Mouse (Mus musculus) right cerebral cortex, postnatal 14 days (tissue): ENCODE results near the gene Gcgr.
"Not testable (repeated sequence)": the region's sequence is repeated elsewhere in the genome, so short reads cannot be mapped to it uniquely, and the experiment has no call there.

ENCODE experiments used
- DNase-seq: peaks from one replicate; pipeline ENCODE4 v3.0.0; 2022

Gcgr gene

GRCm38 (mm10) chr11:120539285-120540014, 9.0 kb downstream of the Gcgr start:
- no peak for DNase-seq

DNA sequence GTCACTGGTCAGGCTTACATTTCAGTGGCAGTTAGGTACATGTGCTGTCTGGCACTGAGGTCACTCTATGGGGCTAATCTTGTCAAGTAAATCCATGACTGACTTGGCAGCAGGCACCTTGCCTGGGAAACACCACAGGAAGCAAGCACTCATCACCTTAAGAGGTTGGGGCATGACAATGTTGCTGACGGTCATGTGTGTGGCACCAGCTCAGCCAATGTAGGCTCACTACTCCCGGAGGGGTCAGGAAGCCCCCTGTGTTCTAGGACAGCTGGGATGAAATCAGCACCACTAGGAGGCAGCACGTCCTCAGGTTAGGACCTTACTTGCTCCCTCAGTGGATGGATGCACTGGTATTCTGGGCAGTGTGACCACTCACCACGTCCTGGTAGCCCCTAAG, 11.4 kb downstream of the Gcgr start:
- no peak for DNase-seq

GRCm38 (mm10) chr11:120542376-120542775, 11.9 kb downstream of the Gcgr start:
- no peak for DNase-seq

GRCm38 (mm10) chr11:120545964-120546363, 15.5 kb downstream of the Gcgr start:
- DNase-seq: no peak

DNA sequence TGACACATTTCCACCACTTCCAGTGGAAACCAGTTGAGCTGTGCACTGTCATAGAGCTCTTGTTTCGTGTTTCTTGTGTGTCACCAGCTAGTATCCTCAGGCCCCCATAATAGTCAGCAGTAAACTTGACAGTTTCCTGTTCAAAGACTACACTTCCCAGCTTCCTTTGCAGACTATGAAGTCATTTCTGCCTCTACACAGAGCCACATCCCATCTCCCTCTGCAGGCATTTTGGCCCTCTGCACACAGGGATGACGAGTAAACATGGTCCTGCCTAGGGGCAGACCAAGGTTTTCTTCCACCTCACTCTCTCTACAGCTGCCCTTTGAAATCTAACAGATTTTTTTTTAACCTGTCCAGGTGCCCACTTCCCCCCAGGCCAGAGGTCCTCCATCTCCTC, 17.0 kb downstream of the Gcgr start:
- DNase-seq: no peak

GRCm38 (mm10) chr11:120548214-120548613, 17.7 kb downstream of the Gcgr start:
- no peak for DNase-seq

- DNase-seq: no peak
These were observed 18.3 kb downstream of the Gcgr start for GRCm38 (mm10) chr11:120548786-120549167.

- peak; percentile 96 for DNase-seq
These were observed 18.9 kb downstream of the Gcgr start, which contains the start of gene Mcrip1 for GRCm38 (mm10) chr11:120549168-120549945. Mcrip1 (minus strand) TSS chr11:120549727.

DNA sequence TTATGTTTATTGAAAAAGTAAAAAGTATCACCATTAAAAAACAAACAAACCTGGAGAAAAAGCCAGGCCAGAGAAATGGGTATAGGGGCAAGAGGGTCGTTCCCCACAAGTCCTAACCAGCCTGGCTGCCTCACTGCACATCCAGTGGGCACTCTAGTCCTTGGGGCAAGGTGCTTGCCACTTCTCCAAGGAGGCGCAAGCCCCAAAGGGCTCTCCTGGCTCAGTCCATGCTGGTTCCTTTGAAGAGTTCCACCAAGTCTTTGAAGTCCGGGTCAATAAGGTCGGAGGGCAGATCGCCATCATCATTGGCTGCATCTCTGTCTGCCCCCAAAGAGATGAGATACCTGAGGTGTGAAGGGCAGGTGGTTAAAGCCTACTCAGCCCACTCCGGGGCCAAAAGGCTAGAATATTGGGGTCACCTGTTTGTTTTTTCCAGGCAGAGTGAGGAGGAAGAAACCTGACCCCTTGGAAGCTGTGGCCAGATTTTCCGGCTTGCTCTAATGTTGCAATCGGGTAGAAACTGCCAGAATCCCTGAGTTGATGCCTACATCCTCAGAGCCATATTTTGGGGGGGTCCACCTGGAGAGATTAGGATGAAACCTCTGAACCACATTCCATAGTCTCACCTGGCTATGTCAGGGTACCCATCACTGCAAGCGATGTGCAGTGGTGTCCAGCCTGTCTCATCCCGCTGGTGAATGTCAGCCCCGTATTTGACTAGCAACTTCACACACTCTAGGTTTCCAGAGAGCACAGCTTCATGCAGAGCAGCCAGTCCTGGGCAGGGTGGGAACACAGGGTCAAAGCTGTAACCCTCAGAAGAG, 19.7 kb downstream of the Gcgr start:
- no peak for DNase-seq

DNA sequence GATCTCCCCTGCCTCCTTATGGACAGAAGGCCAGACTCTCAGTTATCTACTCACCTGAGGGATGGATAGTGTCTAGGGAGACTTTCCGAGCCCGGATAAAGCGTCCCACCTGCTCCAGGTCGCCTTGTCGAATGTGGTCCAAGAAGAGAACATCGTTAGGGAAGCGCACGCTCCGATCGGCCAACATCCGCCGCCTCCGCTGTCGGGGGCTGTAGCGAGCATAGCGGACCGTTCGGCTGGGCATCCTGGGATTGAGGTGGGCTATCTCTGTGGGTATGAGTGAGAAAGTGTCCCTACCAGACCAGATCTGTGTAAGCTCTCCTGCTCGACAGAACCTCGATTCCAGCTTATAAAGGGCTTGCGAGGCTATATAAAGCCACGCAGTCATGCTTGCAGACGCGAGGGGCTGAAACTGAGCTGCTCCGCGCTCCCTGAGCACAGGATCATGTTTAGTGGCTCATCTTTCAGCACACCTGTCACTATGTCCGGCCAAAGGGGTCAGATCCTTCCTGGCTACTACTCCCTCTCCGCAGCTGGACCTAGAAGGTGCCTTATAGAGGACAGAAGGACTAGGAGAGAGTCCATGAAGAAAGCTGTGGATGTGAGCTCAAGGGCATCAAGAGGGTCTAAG, 20.4 kb downstream of the Gcgr start, which contains the start of gene Ppp1r27:
TSS of gene Ppp1r27 (minus strand) at position 323 of the 631 bp plus-strand sequence.
- no peak for DNase-seq

DNA sequence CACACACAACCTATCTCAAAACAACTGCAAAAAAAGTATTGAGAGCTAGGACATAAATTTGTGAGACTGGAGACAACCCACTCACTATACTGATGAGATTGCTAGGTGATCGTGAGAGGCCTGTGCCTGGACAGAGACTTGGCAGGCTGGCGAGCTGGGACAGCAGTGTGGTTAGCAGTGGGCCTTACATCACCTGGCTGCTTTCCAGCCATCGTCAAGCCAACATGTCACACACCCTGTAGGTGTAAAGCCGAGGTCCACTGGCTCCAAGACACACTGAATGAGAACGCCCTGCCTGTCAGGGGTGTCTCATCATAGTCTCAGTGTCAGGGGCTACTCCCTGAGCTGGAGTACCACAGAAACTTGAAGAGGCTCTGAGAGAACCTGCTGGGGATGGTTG, 22.2 kb downstream of the Gcgr start:
- no peak for DNase-seq

GRCm38 (mm10) chr11:120554834-120555233, 24.3 kb downstream of the Gcgr start:
- no peak for DNase-seq

DNA sequence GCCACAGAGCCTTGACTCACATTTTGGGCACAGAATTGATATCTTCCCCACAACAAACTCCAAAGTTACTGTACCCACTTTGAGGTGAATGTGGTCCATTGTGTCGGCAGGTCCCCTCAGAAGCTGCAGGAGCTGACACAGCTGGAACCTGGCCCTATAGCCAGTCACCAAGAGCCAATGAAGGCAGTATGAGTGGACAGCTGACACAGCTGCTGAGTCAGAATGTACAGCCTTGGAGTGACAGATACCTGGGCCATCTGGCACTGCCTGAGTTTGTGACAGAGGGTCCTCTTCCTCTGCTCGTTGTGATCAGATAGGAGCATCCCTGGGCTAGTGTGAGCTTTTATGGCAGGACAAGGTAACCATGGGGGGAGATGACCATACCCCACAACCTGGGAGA, 24.8 kb downstream of the Gcgr start:
- no peak for DNase-seq

DNA sequence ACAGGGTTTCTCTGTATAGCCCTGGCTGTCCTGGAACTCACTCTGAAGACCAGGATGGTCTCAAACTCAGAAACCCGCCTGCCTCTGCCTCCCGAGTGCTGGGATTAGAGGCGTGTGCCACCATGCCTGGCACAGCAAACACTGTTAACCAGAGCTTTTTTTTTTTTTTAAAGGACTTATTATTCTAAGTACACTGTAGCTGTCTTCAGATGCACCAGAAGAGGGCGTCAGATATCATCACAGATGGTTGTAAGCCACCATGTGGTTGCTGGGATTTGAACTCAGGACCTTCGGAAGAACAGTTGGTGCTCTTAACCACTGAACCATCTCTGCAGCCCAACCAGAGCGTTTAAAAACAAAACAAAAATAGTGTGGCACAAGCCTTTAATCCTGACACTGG, 28.3 kb downstream of the Gcgr start:
- not testable (repeated sequence) for DNase-seq

- no peak for DNase-seq
These were observed 30.6 kb downstream of the Gcgr start for GRCm38 (mm10) chr11:120560952-120561728.

DNA sequence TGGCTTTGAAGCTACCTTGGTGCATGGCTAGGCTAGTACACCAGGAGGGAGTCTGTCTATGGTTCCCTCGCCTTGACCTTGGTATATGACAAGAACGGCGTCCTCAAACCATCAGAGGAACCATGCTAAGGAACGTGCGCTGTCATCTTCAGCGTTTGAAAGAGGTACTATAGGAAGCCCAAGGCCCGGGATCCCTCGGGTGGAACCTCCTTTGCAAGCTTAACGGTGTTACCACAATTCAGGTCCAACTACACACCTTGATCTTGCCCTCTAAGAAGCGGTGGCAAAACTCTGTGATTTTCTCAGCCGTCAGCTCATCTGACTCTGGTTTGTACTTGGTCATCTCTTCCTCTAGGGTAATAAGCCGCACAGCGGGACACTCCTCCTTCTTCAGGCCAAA, 32.5 kb downstream of the Gcgr start:
- no peak for DNase-seq

DNA sequence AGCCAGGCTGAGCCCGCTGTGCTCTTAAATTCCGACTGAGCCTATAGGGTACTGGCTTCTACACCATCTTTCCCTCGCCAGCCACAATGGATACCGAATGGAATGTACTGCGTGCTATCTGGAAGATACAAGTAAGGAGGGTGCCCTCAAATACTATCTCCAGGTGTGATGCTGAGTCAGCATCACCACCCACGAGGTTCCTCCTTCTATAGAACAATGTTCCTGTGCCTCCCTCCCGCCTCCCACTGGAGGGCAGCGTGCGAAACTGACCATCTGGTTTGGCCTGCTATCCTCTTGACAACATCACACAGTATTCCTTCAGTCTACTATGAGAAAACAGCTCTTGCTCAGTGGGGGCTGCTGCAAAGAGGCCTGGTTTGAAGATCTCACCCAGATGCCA, 34.6 kb downstream of the Gcgr start:
- DNase-seq: no peak

- no peak for DNase-seq
These were observed 37.8 kb downstream of the Gcgr start for GRCm38 (mm10) chr11:120568324-120568723.

DNA sequence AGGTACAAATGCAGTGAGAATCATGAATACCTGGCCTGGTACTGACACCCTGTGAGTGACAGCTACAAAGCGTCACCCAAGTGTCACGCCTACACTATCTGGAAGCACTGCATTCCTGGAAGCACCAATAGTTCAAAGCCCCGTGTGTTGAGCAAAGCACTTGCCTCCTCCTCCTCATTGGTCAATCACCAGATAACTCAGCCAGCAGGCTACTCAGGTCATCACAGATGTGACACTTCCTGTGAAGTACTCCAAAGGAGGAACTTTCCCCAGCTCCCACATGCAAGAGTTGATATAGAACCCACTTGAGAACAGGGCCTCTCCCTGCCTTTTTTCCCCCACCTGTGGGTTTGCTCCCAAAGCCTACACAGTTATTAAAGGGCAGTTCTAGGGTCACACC, 40.6 kb downstream of the Gcgr start:
- no peak for DNase-seq

DNA sequence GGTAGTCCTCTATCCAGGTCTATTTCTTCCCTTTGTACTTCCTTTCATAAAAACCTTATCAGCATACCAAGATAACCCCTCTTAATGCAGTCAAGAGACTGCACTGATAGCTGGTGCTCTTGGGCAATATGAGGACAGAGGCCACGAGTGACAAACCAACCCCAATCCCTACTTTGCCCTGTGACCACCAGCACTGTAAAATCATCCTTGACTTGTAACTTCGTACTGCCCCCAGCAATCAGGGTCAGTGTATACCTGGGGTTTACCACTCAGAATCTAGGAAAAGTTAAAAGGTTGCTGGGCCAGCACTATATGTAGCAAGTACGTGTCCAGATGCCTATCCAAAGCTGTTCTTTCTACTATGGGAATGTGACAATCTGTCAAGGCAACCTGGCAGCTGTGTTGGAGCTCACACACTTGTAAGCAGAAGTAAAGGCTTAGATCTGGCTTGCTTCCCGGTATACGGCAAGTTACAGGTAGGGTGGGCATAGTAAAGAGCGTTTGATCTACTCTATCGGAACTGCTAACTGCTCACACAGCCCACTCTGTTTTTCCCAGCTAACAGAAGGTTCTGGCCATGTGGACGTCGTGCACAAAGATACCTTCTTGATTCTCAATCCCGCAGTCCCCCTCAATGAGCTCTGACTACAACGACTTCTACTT, 41.4 kb downstream of the Gcgr start:
- no peak for DNase-seq

GRCm38 (mm10) chr11:120572417-120572751, 41.9 kb downstream of the Gcgr start:
- DNase-seq: no peak
